Mouse (Mus musculus) gastrocnemius, postnatal 4 days (tissue): Measurements from ENCODE around the gene Adam17. TPM values are rescaled to one million over a fixed set of nuclear protein-coding genes. Genes with fewer than 3 reads are reported as not detected.
A peak's percentile ranks its signal among the peaks of the same experiment; 100 is the strongest.

ENCODE experiments used
- DNase-seq, 2 experiments: peaks; one replicate each; pipeline ENCODE4 v3.0.0; 2021 to 2022; ENCODE audit warnings: low spot score in 2 of 2, mixed read lengths in 2 of 2
- total RNA-seq, 2 experiments: library from RNA; stranded (reverse); gene quantifications; 2 replicates each; pipeline ENCODE4 v1.2.3; 2021

Gene Adam17
- total RNA-seq, 2 experiments from 2014 or later = 38.3 to 40.5 TPM

DNA sequence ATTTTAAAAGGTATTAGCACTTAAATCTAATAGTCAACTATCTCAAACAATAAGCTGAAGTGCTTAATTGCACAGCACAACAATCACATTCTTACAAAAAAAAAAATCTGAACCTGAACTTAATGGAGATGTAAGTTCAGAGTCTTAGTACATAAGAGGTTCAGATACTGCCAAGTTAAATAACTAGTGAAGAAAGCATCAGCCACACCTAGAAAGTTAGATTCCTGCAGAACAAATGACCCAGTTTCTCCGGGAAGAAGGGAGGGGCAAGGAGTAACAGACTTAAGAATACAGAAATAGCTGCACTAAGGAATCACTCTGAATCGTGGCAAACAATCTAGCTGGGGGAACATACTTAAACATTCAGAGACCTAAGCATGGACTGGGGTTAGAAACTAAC is 10.7 kb downstream of the Adam17 start:
- DNase-seq = no peak

- DNase-seq = no peak
Observed at GRCm38 (mm10) chr12:21353681-21354080, 19.8 kb downstream of the Adam17 start.

DNA sequence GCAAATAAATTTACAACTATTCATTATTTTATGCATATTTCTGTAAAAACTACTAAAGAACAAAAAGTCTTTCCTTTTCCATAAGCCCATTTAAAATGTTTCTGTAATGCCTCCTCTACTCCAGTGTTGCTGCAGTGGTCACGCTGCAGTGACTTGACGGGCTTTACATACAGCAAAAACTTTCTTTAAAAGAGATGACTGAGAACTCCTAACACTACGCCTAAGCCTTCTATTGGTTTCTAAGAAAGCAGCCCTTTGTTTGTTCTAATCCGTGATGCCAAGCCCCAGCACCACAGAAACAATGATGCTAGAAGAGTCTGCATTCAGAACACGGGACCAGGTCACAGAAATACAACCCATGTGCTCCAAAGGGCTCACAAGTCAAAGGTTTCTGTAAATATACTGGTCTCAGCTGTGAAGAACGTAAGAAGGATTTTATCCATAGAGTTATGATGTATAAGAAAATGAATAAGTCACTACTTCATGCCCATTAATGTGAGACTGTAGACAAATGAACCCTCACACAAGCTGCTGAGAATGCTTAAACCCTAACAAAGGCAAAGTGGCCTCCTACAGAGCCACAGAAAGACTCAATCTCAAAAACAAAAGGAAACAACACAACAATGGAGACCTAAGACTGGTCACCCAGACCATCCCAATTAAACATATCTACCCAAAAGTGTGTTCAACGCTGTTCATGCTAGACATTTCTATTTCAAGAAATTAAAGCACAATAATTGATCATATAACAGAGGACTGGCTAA is 23.1 kb downstream of the Adam17 start:
- DNase-seq = no peak

DNA sequence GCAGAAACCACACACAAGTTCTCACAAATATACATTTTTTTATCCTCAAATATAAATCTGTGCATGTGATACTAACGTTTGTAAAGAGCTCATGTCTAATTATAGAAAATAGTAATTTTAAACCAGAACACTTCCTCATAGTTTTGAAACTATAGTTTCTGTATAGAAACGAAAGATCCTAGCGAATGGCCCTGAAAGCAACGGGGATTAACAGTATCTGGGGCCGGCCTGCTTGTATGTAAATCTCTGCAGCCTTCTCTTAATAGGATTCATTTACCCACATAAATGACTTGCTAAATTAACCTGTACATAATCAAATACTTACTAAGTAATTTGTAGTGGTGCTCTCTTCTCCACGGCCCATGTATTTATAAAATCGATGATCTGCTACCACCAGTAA is 26.5 kb downstream of the Adam17 start:
- DNase-seq = no peak

GRCm38 (mm10) chr12:21340674-21341073 is 32.8 kb downstream of the Adam17 start:
- no peak for DNase-seq

DNA sequence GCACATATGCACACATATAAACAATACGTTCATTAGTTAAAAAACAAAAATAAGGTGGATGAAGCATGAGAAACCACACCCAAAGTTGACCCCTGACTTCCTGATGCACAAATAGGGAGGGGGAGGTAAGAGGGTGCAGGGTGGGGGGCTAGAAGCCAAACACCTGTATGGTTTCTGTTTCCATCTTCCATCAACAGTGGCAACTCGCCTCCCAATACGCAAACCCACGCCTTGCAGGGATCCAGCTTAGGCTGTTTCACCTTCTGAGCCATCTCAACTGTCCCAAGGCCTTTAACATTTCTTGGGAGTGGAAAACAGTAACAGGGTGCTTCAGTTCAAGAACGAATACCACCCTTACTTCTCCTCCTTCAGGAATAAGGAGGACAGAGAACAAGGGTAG is 36.3 kb downstream of the Adam17 start:
- no peak for DNase-seq

DNA sequence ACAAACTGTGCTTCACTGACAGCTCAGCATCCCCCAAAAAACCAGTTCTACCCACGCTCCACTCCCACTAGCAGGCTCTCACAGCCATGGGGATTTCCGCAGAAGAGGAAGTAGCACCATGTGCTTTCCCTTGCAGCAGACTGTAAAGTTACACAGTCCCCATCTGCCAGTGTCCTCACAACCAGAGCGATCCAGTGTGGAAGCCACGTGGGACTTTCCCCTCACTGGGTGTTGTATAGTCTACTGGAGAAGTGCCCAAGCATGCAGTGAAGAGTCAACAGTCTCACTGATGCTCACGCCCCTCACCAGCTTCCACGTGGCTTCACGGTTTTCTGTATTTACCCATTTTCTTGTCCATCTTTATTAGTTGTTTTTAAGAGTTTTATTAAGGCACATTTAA is 37.6 kb downstream of the Adam17 start:
- DNase-seq = no peak

DNA sequence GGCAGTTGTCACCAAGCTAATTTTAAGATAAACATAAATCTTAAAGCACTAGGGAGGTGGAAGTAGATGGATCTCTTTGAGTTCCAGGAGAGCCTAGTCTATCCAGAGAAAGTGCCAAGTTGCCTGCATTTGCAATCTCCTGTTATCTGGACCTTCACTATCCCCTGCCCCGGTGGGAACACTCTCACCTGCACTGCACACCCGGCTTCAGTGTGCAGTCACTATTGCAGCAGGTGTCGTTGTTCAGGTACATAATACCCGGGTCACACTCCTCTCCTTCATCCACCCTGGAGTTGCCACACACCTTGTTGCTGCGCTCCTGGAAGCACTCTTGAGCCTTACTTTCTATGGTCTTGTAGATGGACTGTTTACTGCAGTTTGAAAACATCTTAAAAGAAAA is 39.7 kb downstream of the Adam17 start:
- DNase-seq = no peak

DNA sequence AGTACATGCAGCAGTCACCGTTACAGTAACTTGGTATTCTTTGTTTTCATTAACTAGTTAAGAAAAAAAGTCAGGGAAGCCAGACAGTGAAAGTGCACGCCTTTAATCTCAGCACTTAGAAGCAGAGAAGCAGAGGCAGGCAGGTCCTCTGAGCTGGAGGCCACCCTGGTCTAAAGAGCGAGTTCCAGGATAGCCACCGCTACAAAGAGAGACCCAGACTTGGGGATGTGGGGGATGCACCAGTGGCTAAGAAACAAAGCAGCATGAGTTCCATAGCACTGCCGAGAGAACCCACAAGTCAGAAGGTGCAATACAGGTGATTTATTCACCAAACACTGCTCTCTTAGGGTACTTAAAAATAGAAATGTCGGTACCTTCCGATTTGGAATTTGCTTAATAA is 40.4 kb downstream of the Adam17 start:
- DNase-seq = no peak

DNA sequence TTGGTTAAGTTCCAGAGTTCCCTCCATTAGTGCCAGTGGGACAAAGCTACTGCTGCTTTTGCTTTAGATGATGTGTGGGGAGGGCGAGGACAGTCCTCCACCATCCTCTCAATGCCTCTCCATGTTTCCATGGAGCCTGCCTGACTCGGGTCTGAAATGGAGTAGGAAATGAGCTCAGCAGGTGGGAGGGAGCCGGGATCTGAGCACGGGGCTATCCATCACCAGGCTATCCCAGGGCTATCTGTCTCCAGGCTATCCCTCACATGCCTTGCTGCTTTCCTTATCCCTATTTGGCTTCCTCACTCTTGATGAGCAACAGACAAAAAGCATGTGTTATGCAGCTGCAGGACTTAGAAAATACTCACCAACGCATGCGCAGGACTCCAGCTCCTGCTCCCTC is 41.7 kb downstream of the Adam17 start:
- DNase-seq = no peak

- no peak for DNase-seq
Observed at GRCm38 (mm10) chr12:21330961-21331576, 42.4 kb downstream of the Adam17 start.

- DNase-seq = no peak
Observed at GRCm38 (mm10) chr12:21329661-21330400, 43.6 kb downstream of the Adam17 start.

- DNase-seq = no peak
Observed at GRCm38 (mm10) chr12:21326325-21326724, 47.1 kb downstream of the Adam17 start.

DNA sequence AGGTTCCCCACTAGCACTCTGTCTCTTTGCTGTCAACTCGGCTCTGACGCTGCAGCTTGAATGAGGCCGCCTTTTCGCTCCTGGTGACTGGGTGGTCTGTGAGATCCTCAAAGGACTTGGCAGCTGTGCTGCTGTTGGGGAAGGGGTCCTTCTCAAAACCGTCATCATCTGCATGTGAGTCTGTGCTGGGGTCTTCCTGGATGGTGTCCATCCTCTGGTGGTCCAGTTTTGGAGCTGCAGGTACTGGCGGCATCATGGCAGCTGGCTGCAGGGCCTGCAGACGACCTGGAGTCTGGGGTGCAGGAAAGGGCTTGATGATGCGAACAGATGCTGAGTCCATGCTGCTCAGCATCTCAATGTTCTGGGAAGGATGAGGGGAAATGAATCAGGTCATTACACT is 48.2 kb downstream of the Adam17 start:
- DNase-seq = no peak

DNA sequence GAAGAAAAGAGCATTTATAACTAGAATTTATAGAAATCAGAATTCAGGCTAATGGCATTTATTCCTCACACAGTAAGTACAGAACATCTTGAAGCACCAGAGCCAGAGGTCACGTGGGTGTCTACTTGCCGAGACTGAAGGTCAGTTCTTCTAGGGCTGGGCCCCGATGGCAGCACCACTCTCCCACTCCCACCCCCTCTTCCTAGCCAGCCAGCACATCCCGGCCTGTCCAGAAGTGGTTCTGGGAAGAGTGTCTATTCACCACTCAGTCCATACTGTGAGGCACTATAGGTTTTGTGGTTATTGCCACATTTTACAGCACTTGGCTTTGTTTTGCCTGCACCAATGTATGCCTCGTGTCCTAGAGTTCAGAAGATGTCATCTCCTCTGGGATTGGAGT is 49.3 kb downstream of the Adam17 start:
- no peak for DNase-seq

DNA sequence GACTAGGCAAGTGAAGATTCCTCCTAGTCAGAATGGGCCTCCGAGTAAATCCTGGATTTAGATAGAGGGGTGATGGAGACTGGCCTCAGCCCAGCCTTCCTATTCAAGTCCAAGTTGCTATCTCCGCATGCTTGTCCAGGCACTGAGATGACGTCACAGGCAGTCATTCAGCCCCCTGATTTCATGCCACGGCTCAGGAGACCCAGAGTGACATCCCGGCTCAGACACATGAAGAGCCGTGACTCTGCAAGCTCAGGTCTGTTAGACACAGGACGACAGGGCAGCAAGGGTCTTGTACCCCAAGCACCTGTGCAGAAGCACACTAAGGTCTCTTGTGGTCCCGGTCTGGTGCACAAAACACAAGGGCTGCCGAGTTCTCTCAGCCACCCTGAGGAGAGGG is 50.6 kb downstream of the Adam17 start:
- DNase-seq = no peak

DNA sequence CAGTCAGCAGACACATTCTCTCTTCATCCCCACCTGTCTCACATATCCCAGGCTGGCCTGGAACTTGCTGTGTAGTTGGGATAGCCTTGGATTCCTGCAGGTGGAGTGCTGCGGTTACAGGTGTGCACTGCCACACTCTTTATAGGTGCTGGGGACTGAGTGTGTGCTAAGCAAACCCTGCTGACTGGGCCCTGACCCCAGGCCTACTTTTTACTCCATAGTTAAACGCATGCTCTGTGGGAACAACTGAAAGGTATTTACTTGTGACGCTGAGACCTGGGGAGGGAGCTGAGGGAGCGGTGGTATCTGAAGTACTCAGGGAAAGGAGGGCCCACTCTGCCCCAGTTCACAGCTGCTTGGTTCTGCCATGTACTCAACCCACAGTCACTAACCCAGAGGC is 51.1 kb downstream of the Adam17 start:
- DNase-seq = no peak

DNA sequence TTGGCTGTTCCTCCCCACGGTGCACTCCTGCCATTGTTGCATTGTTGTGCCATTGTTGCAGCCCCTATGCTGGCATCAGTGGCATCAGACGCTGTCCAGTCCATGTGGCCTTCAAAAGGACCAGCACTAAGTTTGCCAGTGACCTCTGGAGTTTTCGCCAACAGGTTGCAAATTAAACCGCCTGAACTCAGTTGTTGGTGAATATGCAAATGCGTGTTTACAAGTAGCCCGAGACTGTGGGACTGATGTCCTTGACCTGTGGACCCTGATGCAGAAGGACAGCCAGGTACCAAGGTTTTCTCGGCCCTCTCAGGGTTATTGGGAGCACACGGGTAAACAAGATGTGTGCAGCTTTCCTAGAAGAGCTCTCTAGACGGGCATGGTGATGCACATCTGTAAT is 52.3 kb downstream of the Adam17 start:
- DNase-seq = no peak

- no peak for DNase-seq
Observed at GRCm38 (mm10) chr12:21320317-21320716, 53.1 kb downstream of the Adam17 start.

DNA sequence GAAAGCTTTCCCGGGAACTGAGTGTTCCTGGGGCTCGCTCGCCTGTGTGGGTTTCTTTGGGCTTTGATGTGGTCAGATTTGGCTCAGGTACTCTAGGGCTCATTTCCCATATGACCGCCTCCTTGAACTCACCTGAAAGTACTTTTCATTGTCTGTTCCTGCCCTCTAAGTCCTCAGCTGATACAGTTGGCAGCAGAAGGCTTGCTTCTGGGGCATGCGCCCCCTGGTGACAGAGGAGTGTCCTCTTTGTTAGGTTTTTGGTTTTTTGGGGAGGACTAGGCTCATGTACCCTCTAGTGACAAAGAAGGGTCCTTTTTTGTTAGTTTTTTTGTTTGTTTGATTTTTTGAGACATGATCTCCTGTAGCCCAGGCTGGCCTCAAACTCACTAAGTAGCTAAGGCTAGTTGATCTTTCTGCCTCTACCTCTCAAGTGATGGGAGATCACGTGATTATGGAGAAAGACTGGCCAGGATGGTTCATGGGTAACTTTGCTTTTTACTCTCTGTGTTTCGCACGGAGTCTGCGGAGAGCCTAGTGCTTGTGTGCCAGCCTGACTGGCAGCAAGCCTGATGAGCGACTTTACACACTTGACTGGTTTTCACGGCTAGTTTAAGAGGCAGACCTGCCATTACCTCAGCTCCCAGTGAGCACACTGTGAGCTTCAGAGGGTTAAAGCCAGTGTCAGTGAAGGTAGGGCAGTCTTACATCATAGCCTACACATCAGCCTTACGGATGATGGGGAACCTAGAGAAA is 55.1 kb downstream of the Adam17 start:
- peak in 1 of 2 experiments; percentile 66 for DNase-seq

- no peak for DNase-seq
Observed at GRCm38 (mm10) chr12:21316869-21317265, 56.6 kb downstream of the Adam17 start.
